Mouse (Mus musculus) stomach, embryonic 15.5 days (tissue): Measurements from ENCODE around the gene Adck2. TPM values are rescaled to one million over a fixed set of nuclear protein-coding genes. Genes with fewer than 3 reads are reported as not detected.
A peak's percentile ranks its signal among the peaks of the same experiment; 100 is the strongest.

Experiments used
- ATAC-seq: fragments of 200-750 bp; cut with Nextera tagmentation; 2 replicates; pipeline ENCODE4 v1.8.0; 2017; ENCODE audit warnings: low read depth, moderate number of reproducible peaks, moderate TSS enrichment; ENCODE audit not compliant: insufficient read depth, low FRiP score
- H3K27ac ChIP-seq: fragments of 300-500 bp; sonication (generic); 2 replicates; pipeline ENCODE4 v1.5.1; 2015; ENCODE audit warnings: mild to moderate bottlenecking, inconsistent platforms
- H3K27me3 ChIP-seq: fragments of 300-500 bp; sonication (generic); replicated peaks from 2 replicates; pipeline ENCODE4 v1.6.1; 2015; ENCODE audit warnings: inconsistent platforms
- H3K36me3 ChIP-seq: fragments of 300-500 bp; sonication (generic); 2 replicates; pipeline ENCODE4 v1.6.1; 2015; ENCODE audit warnings: inconsistent platforms
- H3K4me1 ChIP-seq: fragments of 300-500 bp; sonication (generic); 2 replicates; pipeline ENCODE4 v1.6.1; 2015; ENCODE audit warnings: inconsistent platforms
- H3K4me2 ChIP-seq: fragments of 300-500 bp; sonication (generic); 2 replicates; pipeline ENCODE4 v1.6.1; 2015; ENCODE audit warnings: mild to moderate bottlenecking, inconsistent platforms
- H3K4me3 ChIP-seq: fragments of 300-500 bp; sonication (generic); replicated peaks from 2 replicates; pipeline ENCODE4 v1.5.1; 2015; ENCODE audit warnings: inconsistent platforms
- H3K9ac ChIP-seq: fragments of 300-500 bp; sonication (generic); 2 replicates; pipeline ENCODE4 v1.6.1; 2015; ENCODE audit warnings: inconsistent platforms
- H3K9me3 ChIP-seq: fragments of 300-500 bp; sonication (generic); 2 replicates; pipeline ENCODE4 v1.6.1; 2016; ENCODE audit warnings: inconsistent platforms
- WGBS: fragments of 180-500 bp; shearing (Covaris S2); methylation state at CpG from one replicate; pipeline ENCODE4 v1.1.7; 2015; 5-methylcytosine and 5-hydroxymethylcytosine counted together
- polyA plus RNA-seq: library from polyadenylated mRNA; unstranded; fragments of >200 nt; fragmentation: Nextera tagmentation; extraction: Ambion mirVana; gene quantifications from 2 replicates; pipeline ENCODE4 v1.2.1, GENCODE M21; 2015

Adck2 gene
- polyA plus RNA-seq, 1 experiment from 2014 or later = 26.5 TPM

GRCm38 (mm10) chr6:39542631-39543597, 30.8 kb upstream of the Adck2 start:
- H3K4me3 ChIP-seq = no peak overlapping the region

GRCm38 (mm10) chr6:39543769-39544420, 29.8 kb upstream of the Adck2 start:
- no peak overlapping the region for H3K4me3 ChIP-seq
- H3K4me2 ChIP-seq = no peak overlapping the region
- peak overlapping the region; percentile 67 for H3K27ac ChIP-seq
- H3K9me3 ChIP-seq = no peaks in the 10 kb centered on the region
- WGBS = 38% methylated on average over 15 of the region's 15 CpGs
- peaks cover 28% of the 10 kb centered on the region for H3K4me1 ChIP-seq
- H3K27me3 ChIP-seq = no peaks in the 10 kb centered on the region
- no peak overlapping the region for H3K9ac ChIP-seq
- ATAC-seq = no peak
- no peaks in the 10 kb centered on the region for H3K36me3 ChIP-seq

More at GRCm38 (mm10) chr6:39542631-39543597, 30.8 kb upstream of the Adck2 start:
- Histone ChIP-seq H3K27ac (peak overlapping the region; percentile 67), H3K27me3 (no peaks in the 10 kb centered on the region), H3K36me3 (no peaks in the 10 kb centered on the region), H3K4me1 (peaks cover 38% of the 10 kb centered on the region), H3K9ac (no peak overlapping the region), H3K4me2 (peak overlapping the region; percentile 33), H3K9me3 (no peaks in the 10 kb centered on the region)
- 16% methylated on average over 15 of the region's 15 CpGs for WGBS
- ATAC-seq = peak; percentile 88

- Histone ChIP-seq H3K4me3 (no peak overlapping the region), H3K27me3 (no peaks in the 10 kb centered on the region), H3K4me2 (no peak overlapping the region), H3K9ac (no peak overlapping the region), H3K4me1 (peaks cover 19% of the 10 kb centered on the region), H3K27ac (no peak overlapping the region), H3K36me3 (no peaks in the 10 kb centered on the region), H3K9me3 (no peaks in the 10 kb centered on the region)
- ATAC-seq = no peak
- WGBS = 86% methylated on average over 7 of the region's 7 CpGs
These were observed 28.2 kb upstream of the Adck2 start for GRCm38 (mm10) chr6:39545474-39545873.

GRCm38 (mm10) chr6:39548030-39548429, 25.6 kb upstream of the Adck2 start:
- 69% methylated on average over 5 of the region's 5 CpGs for WGBS
- peaks cover 14% of the 10 kb centered on the region for H3K4me1 ChIP-seq

GRCm38 (mm10) chr6:39551981-39552636, 21.6 kb upstream of the Adck2 start:
- Histone ChIP-seq H3K4me1 (peaks cover 18% of the 10 kb centered on the region), H3K4me3 (no peak overlapping the region), H3K27me3 (no peaks in the 10 kb centered on the region), H3K9ac (no peak overlapping the region), H3K9me3 (no peaks in the 10 kb centered on the region), H3K27ac (no peak overlapping the region), H3K4me2 (no peak overlapping the region), H3K36me3 (no peaks in the 10 kb centered on the region)
- no peak for ATAC-seq
- 62% methylated on average over 8 of the region's 8 CpGs for WGBS

More at GRCm38 (mm10) chr6:39548030-39548429, 25.6 kb upstream of the Adck2 start:
- Histone ChIP-seq H3K4me2 (no peak overlapping the region), H3K9me3 (no peaks in the 10 kb centered on the region), H3K9ac (no peak overlapping the region), H3K27ac (no peak overlapping the region), H3K36me3 (no peaks in the 10 kb centered on the region), H3K4me3 (no peak overlapping the region), H3K27me3 (no peaks in the 10 kb centered on the region)
- no peak for ATAC-seq

GRCm38 (mm10) chr6:39554888-39555647, 18.6 kb upstream of the Adck2 start:
- Histone ChIP-seq H3K27ac (peak overlapping the region; percentile 41), H3K4me1 (peaks cover 31% of the 10 kb centered on the region), H3K36me3 (no peaks in the 10 kb centered on the region), H3K4me3 (0 out of 2 replicates have a peak overlapping the region, but pooled peaks have one; percentile 5), H3K9ac (no peak overlapping the region), H3K4me2 (peak overlapping the region; percentile 75), H3K27me3 (no peaks in the 10 kb centered on the region), H3K9me3 (no peaks in the 10 kb centered on the region)
- ATAC-seq = no peak
- 49% methylated on average over 12 of the region's 12 CpGs for WGBS

GRCm38 (mm10) chr6:39555648-39555945, 18.1 kb upstream of the Adck2 start:
- no peak overlapping the region for H3K4me3 ChIP-seq
- peak overlapping the region; percentile 75 for H3K4me2 ChIP-seq
- H3K9me3 ChIP-seq = no peaks in the 10 kb centered on the region
- peaks cover 31% of the 10 kb centered on the region for H3K4me1 ChIP-seq
- H3K27ac ChIP-seq = no peak overlapping the region
- H3K27me3 ChIP-seq = no peaks in the 10 kb centered on the region
- WGBS = 75% methylated on average over 2 of the region's 2 CpGs
- no peaks in the 10 kb centered on the region for H3K36me3 ChIP-seq
- ATAC-seq = no peak
- H3K9ac ChIP-seq = no peak overlapping the region

GRCm38 (mm10) chr6:39556900-39557659, 16.6 kb upstream of the Adck2 start:
- H3K9ac ChIP-seq = peak overlapping the region; percentile 78
- H3K36me3 ChIP-seq = no peaks in the 10 kb centered on the region
- H3K27ac ChIP-seq = peak overlapping the region; percentile 90
- peak; percentile 58; the same call in 1 of the 2 replicates for ATAC-seq
- H3K27me3 ChIP-seq = no peaks in the 10 kb centered on the region
- H3K9me3 ChIP-seq = no peaks in the 10 kb centered on the region
- peaks cover 31% of the 10 kb centered on the region for H3K4me1 ChIP-seq
- under 1% methylated on average over 51 of the region's 54 CpGs for WGBS
- peak overlapping the region; percentile 75 for H3K4me2 ChIP-seq
- H3K4me3 ChIP-seq = peak overlapping the region; percentile 82

- H3K9me3 ChIP-seq = no peaks in the 10 kb centered on the region
- H3K9ac ChIP-seq = peak within 1 kb of the TSS; percentile 78
- H3K4me2 ChIP-seq = peak within 1 kb of the TSS; percentile 75
- under 1% methylated on average over 46 of the region's 50 CpGs for WGBS
- H3K27ac ChIP-seq = peak within 1 kb of the TSS; percentile 90
- no peaks in the 10 kb centered on the region for H3K36me3 ChIP-seq
- H3K27me3 ChIP-seq = no peaks in the 10 kb centered on the region
- H3K4me1 ChIP-seq = peaks cover 29% of the 10 kb centered on the region
- ATAC-seq = peak; percentile 88
- peak within 1 kb of the TSS; percentile 82 for H3K4me3 ChIP-seq
These were observed 15.9 kb upstream of the Adck2 start, which contains the start of gene Dennd2a for GRCm38 (mm10) chr6:39557723-39558261. TSS of gene Dennd2a (minus strand) at chr6:39557867.

GRCm38 (mm10) chr6:39559276-39559939, 14.3 kb upstream of the Adck2 start:
- peaks cover 26% of the 10 kb centered on the region for H3K4me1 ChIP-seq
- H3K36me3 ChIP-seq = no peaks in the 10 kb centered on the region
- WGBS = 47% methylated on average over 6 of the region's 6 CpGs

More at GRCm38 (mm10) chr6:39559276-39559939, 14.3 kb upstream of the Adck2 start:
- H3K27me3 ChIP-seq = no peaks in the 10 kb centered on the region
- H3K4me2 ChIP-seq = no peak overlapping the region
- H3K4me3 ChIP-seq = no peak overlapping the region
- H3K9me3 ChIP-seq = no peaks in the 10 kb centered on the region
- ATAC-seq = no peak
- H3K27ac ChIP-seq = no peak overlapping the region
- H3K9ac ChIP-seq = no peak overlapping the region
